Mouse (Mus musculus): ENCODE measurements around the gene Dzank1. TPM values are rescaled to one million over a fixed set of nuclear protein-coding genes. Genes with fewer than 3 reads are reported as not detected.

Dzank1 gene
- polyA plus RNA-seq, 1 experiment = 0.40 TPM

DNA sequence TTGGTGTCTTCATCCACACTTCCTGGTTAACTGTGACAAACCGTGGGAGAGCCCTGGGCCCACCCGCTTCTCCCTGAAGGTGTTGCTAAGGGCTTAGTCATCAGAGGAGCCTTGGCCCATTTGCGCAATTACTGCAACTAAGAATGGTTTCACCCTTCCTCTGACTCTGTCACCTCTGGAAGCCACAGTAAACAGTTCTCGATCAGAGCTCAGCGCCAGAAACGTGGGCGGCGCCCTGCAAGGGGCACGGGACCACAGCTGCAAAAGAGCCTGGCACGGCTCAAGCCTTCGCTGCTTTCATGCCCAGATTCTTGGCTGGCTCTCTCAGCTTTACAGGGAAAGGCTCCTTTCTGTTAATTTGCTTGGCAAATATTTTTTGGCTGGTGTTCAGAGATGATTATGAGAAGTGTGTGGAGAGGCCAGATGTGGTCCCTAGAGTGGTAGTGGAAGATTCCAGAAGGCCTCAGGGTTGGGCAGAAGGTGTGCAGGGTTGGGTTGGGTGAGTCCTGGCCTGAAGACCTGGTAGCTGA is 85.8 kb downstream of the Dzank1 start:
- Histone ChIP-seq H3K36me3 (ENCODE audit: control insufficient read depth, insufficient read depth, low read length) (no peaks in the 10 kb centered on the region), H3K27ac (ENCODE audit: control insufficient read depth, insufficient read depth, low read length) (no peak overlapping the region), H3K4me1 (replicated peaks; ENCODE audit: control insufficient read depth, insufficient read depth, low read length) (no peaks in the 10 kb centered on the region), H3K4me3 (ENCODE audit: control insufficient read depth, insufficient read depth, low read length) (no peak overlapping the region), H3K27me3 (ENCODE audit: control insufficient read depth, insufficient read depth, low read length) (no peaks in the 10 kb centered on the region)
- TF ChIP-seq POLR2A (IDR thresholded peaks at IDR 0.05; ENCODE audit: control insufficient read depth, extremely low read depth, insufficient read depth, low read length, poor library complexity) (no peak), CTCF (IDR thresholded peaks at IDR 0.05; ENCODE audit: borderline replicate concordance, control insufficient read depth, extremely low read depth, insufficient read depth, low read length, poor library complexity) (no peak)
- WGBS = 86% methylated on average over 11 of the region's 11 CpGs
- DNase-seq = no peak

DNA sequence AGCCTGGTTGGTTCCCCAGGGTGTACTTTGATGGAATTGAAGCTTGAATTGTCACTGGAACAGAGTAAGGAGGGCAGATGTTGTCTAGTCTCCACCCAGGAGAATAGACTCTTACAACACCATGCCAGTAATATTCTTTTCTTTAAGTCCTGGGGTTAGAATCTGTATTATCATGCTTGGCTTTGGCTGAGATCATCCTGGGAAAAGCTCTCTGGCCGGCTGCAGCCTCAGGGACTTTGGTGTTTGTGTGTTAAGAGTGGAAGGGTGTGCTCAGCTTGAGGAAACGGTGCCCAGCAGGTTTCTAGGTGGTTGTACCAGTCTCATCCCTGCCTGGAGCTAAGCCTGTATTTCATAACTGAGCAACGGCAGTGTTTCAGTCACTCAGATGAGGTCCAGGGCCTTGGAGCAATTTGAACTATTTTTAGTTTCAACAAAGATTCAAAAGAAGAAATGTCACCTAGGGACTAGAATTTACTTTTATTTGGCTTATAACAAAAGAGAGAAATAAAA is 88.0 kb downstream of the Dzank1 start:
- no peak overlapping the region for H3K4me3 ChIP-seq (ENCODE audit: control insufficient read depth, insufficient read depth, low read length)
- no peaks in the 10 kb centered on the region for H3K27me3 ChIP-seq (ENCODE audit: control insufficient read depth, insufficient read depth, low read length)
- H3K36me3 ChIP-seq (ENCODE audit: control insufficient read depth, insufficient read depth, low read length) = no peaks in the 10 kb centered on the region
- no peak overlapping the region for H3K27ac ChIP-seq (ENCODE audit: control insufficient read depth, insufficient read depth, low read length)
- H3K4me1 ChIP-seq (replicated peaks; ENCODE audit: control insufficient read depth, insufficient read depth, low read length) = no peaks in the 10 kb centered on the region
- 88% methylated on average over 3 of the region's 3 CpGs for WGBS
- TF ChIP-seq POLR2A (IDR thresholded peaks at IDR 0.05; ENCODE audit: control insufficient read depth, extremely low read depth, insufficient read depth, low read length, poor library complexity) (no peak), CTCF (IDR thresholded peaks at IDR 0.05; ENCODE audit: borderline replicate concordance, control insufficient read depth, extremely low read depth, insufficient read depth, low read length, poor library complexity) (no peak)
- DNase-seq = no peak

DNA sequence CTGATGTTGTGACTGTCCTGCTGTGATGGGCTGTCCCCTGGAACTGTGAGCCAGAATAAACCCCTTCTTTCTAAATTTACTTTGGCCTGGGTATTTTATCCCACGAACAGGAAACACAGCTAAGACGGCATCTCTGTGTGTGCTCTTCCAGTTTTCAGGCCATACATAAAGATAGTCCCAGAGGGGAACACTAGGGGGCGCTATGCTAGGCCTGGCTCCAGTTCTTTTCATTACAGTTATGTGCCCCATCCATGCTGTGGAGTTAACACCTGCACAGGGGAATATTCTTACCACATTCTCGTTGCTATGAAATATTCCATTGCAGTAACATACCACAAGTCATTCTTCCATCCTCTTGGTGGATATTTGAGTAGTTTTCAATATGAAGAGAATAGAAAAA is 88.8 kb downstream of the Dzank1 start:
- H3K4me1 ChIP-seq (replicated peaks; ENCODE audit: control insufficient read depth, insufficient read depth, low read length) = no peaks in the 10 kb centered on the region
- 56% methylated on average over 4 of the region's 4 CpGs for WGBS
- no peak overlapping the region for H3K27ac ChIP-seq (ENCODE audit: control insufficient read depth, insufficient read depth, low read length)
- no peak for TF ChIP-seq CTCF (IDR thresholded peaks at IDR 0.05; ENCODE audit: borderline replicate concordance, control insufficient read depth, extremely low read depth, insufficient read depth, low read length, poor library complexity)
- TF ChIP-seq POLR2A (IDR thresholded peaks at IDR 0.05; ENCODE audit: control insufficient read depth, extremely low read depth, insufficient read depth, low read length, poor library complexity) = no peak
- no peaks in the 10 kb centered on the region for H3K36me3 ChIP-seq (ENCODE audit: control insufficient read depth, insufficient read depth, low read length)
- H3K4me3 ChIP-seq (ENCODE audit: control insufficient read depth, insufficient read depth, low read length) = no peak overlapping the region
- no peak for DNase-seq
- no peaks in the 10 kb centered on the region for H3K27me3 ChIP-seq (ENCODE audit: control insufficient read depth, insufficient read depth, low read length)

DNA sequence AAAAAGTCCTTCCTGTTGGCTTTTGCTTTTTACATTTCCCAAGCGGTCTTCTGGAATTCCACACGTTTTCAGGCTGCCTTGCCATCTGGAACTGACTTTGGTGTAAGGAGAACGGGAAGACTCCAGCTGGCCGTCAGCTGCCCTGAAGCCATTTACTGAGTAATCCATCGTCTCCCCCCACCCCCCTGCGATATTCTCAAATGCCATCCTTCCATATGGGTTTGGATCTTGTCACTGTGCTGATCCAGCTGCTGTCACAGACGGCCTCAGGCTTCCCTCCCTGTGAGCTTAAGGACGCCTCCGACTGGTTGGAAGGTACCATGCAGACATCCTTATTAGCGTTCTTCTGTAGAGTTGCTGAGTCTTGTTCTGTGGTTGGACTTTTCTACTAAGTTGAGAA is 91.5 kb downstream of the Dzank1 start:
- TF ChIP-seq POLR2A (IDR thresholded peaks at IDR 0.05; ENCODE audit: control insufficient read depth, extremely low read depth, insufficient read depth, low read length, poor library complexity) (no peak), CTCF (IDR thresholded peaks at IDR 0.05; ENCODE audit: borderline replicate concordance, control insufficient read depth, extremely low read depth, insufficient read depth, low read length, poor library complexity) (no peak)
- no peaks in the 10 kb centered on the region for H3K36me3 ChIP-seq (ENCODE audit: control insufficient read depth, insufficient read depth, low read length)
- H3K4me1 ChIP-seq (replicated peaks; ENCODE audit: control insufficient read depth, insufficient read depth, low read length) = no peaks in the 10 kb centered on the region
- no peak overlapping the region for H3K27ac ChIP-seq (ENCODE audit: control insufficient read depth, insufficient read depth, low read length)
- no peak for DNase-seq
- no peaks in the 10 kb centered on the region for H3K27me3 ChIP-seq (ENCODE audit: control insufficient read depth, insufficient read depth, low read length)
- 90% methylated on average over 10 of the region's 10 CpGs for WGBS
- no peak overlapping the region for H3K4me3 ChIP-seq (ENCODE audit: control insufficient read depth, insufficient read depth, low read length)

DNA sequence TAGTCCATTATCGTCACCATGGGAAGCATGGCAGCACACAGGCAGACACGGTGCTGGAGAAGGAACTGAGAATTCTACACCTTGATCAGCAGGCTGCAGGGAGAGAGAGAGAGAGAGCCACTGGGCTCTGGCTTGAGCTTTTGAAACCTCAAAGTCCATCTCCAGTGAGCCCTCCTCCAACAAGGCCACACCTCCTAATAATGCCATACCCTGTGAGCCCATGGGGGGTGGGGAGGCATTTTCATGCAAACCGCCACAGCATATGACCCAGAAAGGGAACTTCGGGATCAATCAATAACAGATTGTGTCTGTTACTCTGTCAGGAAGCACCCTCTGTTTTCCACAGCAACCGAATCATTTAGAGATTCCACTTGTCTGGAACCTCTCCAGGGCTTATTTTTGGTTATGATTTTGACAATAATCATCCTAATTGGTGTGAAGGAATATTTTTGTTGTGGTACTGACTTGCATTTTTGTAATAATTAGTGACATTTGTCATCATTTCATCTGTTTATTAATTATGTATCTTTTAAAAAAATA is 95.9 kb downstream of the Dzank1 start:
- no peak for DNase-seq
- 90% methylated on average over 5 of the region's 5 CpGs for WGBS
- H3K36me3 ChIP-seq (ENCODE audit: control insufficient read depth, insufficient read depth, low read length) = no peaks in the 10 kb centered on the region
- H3K4me1 ChIP-seq (replicated peaks; ENCODE audit: control insufficient read depth, insufficient read depth, low read length) = no peaks in the 10 kb centered on the region
- no peaks in the 10 kb centered on the region for H3K27me3 ChIP-seq (ENCODE audit: control insufficient read depth, insufficient read depth, low read length)
- no peak overlapping the region for H3K4me3 ChIP-seq (ENCODE audit: control insufficient read depth, insufficient read depth, low read length)
- H3K27ac ChIP-seq (ENCODE audit: control insufficient read depth, insufficient read depth, low read length) = no peak overlapping the region
- TF ChIP-seq CTCF (IDR thresholded peaks at IDR 0.05; ENCODE audit: borderline replicate concordance, control insufficient read depth, extremely low read depth, insufficient read depth, low read length, poor library complexity) (no peak), POLR2A (IDR thresholded peaks at IDR 0.05; ENCODE audit: control insufficient read depth, extremely low read depth, insufficient read depth, low read length, poor library complexity) (no peak)

DNA sequence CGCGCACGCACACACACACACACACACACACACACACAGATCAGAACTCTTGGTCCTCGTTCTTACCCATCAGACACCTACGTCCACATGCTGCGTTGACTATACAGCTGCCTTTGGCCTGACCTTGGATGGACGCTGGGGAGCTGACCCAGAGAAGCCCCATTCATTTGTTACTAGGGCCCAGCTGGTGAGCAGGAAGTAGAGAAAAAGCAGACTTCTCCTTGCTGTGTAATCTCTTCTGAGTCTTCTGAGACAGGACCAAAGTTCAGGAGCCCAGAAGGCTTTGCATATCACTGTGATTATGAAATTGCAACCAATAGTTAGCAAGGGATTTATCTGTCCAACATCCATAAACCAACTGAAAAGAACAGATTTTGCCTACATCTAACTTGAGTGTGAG is 98.0 kb downstream of the Dzank1 start:
- H3K4me3 ChIP-seq (ENCODE audit: control insufficient read depth, insufficient read depth, low read length) = no peak overlapping the region
- no peak overlapping the region for H3K27ac ChIP-seq (ENCODE audit: control insufficient read depth, insufficient read depth, low read length)

More for the DNA sequence above, 98.0 kb downstream of the Dzank1 start:
- no peak for DNase-seq
- Histone ChIP-seq H3K36me3 (ENCODE audit: control insufficient read depth, insufficient read depth, low read length) (no peaks in the 10 kb centered on the region), H3K27me3 (ENCODE audit: control insufficient read depth, insufficient read depth, low read length) (no peaks in the 10 kb centered on the region), H3K4me1 (replicated peaks; ENCODE audit: control insufficient read depth, insufficient read depth, low read length) (no peaks in the 10 kb centered on the region)
- 90% methylated on average over 7 of the region's 7 CpGs for WGBS
- TF ChIP-seq POLR2A (IDR thresholded peaks at IDR 0.05; ENCODE audit: control insufficient read depth, extremely low read depth, insufficient read depth, low read length, poor library complexity) (no peak), CTCF (IDR thresholded peaks at IDR 0.05; ENCODE audit: borderline replicate concordance, control insufficient read depth, extremely low read depth, insufficient read depth, low read length, poor library complexity) (no peak)
